Mouse (Mus musculus): ENCODE results near the gene Eif2a.

GRCm38 (mm10) chr3:58504676-58505075 is 20.9 kb upstream of the Eif2a start:
- no peak for TF ChIP-seq CTCF (IDR thresholded peaks at IDR 0.05; ENCODE audit: extremely low read depth, insufficient read depth, insufficient read length, insufficient replicate concordance)
- TF ChIP-seq POLR2A (IDR thresholded peaks at IDR 0.05; ENCODE audit: low read depth, low read length), result no peak
